Mouse (Mus musculus): ENCODE results near the gene Ccdc97.
A peak's percentile ranks its signal among the peaks of the same experiment; 100 is the strongest.

The Ccdc97 gene

GRCm38 (mm10) chr7:25719761-25720610, 1.1 kb upstream of the Ccdc97 start:
- peak; percentile 71 for DNase-seq

DNA sequence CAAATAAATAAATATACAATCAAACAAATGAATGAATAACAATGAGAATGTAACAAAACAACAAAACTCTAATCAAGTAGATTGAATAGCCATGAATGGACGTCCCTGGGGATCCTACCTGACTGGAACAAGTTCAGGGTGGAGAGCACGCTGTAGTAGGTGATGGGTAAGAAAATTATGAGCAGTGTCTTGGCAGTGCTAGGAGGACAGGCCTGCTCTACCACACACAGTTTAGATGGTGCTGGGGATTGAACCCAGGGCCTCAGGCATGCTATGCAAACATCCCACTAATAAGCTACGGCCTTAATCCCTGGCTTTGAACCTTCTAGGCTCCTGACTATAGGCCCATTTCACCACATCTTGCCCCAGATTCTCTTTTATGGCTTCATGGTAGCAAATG, 1.4 kb downstream of the Ccdc97 start:
- DNase-seq, result no peak

DNA sequence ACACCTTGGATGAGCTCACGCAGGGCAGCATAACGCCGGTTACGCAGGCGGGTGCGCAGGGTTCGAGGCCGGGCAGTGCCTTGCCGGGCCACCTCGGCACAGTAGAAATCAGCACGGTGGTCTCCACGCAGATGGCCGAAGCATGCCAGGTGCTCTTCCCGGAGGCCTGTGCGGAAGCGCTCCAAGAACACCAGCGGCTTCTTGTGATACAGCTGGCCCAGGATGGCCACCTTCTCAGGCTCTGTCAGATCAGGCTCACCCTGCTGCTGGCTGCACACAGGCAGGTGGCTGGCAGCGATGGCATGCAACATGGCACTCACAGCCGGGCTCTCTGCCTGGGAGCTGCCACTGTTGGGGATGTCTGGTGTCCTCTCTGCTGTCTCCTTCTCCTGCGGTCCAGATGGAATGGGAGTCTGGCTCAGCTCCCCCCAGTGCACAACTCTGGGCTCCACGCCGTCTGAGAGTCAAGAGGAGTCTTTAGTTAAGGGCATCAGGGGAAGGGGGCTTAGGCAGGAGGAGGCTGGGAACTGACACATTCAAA, 3.1 kb downstream of the Ccdc97 start:
- DNase-seq, result no peak

- no peak for DNase-seq
Observed at GRCm38 (mm10) chr7:25714581-25714980, 4.3 kb downstream of the Ccdc97 start.

GRCm38 (mm10) chr7:25712801-25713200, 6.1 kb downstream of the Ccdc97 start:
- no peak for DNase-seq

DNA sequence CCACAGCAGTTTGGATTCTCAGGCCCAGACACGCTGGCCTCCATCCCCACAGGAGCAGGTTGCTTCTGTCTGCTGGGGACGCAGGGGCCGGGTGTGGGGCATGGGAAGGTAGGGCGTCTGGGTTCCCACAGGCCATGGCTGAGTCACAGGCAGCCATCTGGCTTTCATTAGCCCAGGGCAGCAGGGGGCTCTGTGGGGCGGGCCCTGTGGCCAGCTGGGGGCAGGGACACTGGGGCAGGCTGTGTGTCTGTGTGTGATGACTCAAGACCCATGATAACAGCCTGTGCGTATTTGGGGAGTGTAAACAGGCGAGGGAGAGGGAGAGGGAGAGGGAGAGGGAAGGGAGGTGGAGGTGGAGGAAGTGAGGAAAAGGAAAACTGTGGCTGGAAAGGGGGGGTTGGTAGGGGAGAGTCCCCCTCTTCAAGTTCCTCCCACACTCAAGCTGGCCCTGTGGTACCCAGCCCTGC, 7.1 kb downstream of the Ccdc97 start:
- DNase-seq, result no peak

GRCm38 (mm10) chr7:25711165-25711564, 7.7 kb downstream of the Ccdc97 start:
- DNase-seq, result no peak

DNA sequence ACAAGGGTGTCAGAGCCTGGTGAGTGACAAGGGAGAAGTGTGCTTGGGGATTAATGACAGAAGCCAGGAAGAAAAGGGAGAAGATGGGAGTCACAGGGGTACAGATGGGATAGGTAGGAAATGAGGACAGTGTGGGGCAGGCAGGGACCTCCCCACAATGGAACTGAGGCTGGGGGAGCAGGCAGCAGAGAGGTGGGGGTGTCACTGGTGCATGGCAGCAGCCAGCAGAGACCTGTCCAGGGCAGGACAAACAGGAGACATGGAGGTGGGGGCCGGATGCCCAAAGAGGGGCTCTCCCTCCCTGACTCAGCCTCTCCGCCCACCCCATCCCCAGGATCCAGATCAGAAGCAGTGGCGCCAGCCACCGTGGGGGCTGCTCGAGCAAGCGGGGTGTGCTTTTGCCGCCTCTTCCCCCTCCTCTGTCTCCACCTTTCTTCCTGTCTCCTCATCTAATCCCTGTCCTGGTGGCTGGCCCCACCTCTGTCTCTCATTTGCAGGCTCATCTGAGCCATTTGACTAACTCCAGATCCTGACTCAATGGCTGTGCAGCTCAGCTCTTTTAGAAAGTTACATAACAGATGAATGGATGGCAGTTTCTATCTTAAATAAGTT, 8.3 kb downstream of the Ccdc97 start:
- no peak for DNase-seq

GRCm38 (mm10) chr7:25709961-25710360, 8.9 kb downstream of the Ccdc97 start:
- no peak for DNase-seq

- no peak for DNase-seq
Observed at GRCm38 (mm10) chr7:25707581-25708292, 11.2 kb downstream of the Ccdc97 start.

DNA sequence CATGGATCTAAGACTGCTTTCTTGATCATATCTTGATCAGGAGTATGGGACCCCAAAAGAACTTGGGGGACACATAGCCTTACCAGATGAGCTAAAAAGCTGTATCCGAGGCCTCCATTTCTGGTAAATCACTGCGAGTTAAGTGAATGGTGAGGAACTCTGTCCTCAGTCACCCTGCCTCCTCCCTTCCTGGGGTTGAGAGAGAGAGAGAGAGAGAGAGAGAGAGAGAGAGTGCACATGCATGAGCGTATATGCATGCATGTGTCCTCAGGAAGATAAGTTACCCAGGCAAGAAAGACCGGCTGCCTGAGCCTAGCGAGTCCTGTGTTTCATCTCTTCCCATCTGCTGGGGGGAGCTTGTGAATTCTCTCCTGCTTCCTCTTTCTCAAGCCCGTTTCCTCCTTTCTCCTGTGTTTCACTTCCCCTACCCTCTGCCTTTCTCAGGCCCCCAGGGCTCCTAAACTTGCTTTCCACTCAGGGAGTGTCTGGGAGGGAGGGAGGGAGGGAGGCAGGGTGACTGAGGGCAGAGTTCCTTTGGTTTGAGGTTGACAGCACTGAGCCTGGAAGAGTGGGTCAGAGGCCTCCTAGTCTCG, 12.2 kb downstream of the Ccdc97 start:
- DNase-seq, result no peak

DNA sequence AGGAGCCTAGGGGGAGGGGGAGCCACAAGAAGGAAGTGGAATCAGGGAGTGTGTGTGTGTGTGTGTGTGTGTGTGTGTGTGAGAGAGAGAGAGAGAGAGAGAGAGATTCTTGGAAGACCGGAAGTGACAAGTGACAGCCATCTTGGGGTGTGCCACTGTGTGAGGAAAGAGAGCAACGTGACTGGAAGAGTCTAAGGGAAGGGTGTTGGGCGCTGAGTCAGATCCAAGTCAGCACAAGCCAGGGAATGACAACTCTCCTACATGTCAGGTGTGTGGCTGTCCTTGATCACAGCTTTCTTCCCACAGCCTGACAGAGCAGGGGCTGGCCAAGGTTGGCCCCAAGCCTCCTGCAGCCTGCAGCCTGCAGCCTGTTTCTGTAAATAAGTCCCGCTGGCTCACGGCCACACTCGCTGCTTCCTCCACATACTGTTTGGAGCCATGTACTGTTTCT, 13.1 kb downstream of the Ccdc97 start:
- DNase-seq, result no peak

GRCm38 (mm10) chr7:25704716-25705364, 14.0 kb downstream of the Ccdc97 start:
- DNase-seq, result no peak

GRCm38 (mm10) chr7:25703793-25704494, 14.9 kb downstream of the Ccdc97 start:
- no peak for DNase-seq

DNA sequence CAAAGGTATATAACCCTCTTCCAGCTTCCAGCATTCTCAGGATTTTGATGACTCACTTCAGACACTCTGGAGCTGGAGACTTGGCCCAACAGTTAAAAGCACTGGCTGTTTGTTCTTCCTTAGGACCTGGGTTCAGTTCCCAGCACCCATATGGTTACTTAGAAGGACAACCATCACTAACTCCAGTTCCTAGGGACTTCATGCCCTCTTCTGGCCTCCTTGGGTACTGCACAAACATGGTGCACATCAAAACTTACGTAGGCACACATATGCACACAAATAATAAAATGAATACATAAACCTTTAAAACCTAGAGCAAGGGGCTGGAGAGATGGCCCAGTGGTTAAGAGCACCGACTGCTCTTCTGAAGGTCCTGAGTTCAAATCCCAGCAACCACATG, 16.5 kb downstream of the Ccdc97 start:
- no peak for DNase-seq

- DNase-seq, result no peak
Observed at GRCm38 (mm10) chr7:25700732-25701131, 18.2 kb downstream of the Ccdc97 start.

DNA sequence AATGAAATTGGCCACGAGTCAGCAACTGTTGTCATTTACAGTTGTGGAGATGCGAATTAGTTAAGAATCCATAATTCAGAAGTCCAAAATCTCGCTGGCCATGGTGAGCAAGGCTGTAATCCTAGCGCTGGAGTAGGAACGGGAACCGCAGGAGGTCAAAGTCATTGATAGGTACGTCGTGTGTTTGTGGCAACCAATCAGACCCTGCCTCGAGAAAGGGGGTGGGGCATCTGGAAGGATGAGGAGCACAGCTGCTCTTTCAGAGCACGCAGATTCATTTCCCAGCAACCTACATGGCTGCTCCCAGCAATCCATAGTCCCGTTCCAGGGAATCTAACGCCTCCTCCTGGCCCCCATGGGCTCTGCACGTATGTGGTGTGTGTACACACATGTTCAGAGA, 19.0 kb downstream of the Ccdc97 start:
- DNase-seq, result no peak

DNA sequence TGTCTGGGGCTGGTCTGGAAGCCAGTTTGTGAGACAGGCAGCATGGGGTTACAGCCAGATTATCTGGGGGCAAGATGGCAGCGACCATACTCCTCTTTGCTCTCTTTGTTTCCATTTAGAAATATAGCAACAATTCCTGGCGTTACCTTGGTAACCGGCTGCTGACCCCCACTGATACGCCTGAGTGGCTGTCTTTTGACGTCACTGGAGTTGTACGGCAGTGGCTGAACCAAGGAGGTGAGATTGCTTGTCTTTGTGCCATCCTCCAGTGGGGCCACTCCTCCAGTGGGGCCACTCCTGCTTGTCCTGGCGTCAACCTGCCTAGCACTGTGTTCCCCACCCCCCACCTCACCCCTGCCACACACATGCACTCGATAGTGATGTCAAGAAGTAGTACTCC, 24.8 kb downstream of the Ccdc97 start:
- DNase-seq, result no peak

- DNase-seq, result no peak
Observed at GRCm38 (mm10) chr7:25690051-25690450, 28.8 kb downstream of the Ccdc97 start.

GRCm38 (mm10) chr7:25689603-25690021, 29.3 kb downstream of the Ccdc97 start:
- peak; percentile 48 for DNase-seq

DNA sequence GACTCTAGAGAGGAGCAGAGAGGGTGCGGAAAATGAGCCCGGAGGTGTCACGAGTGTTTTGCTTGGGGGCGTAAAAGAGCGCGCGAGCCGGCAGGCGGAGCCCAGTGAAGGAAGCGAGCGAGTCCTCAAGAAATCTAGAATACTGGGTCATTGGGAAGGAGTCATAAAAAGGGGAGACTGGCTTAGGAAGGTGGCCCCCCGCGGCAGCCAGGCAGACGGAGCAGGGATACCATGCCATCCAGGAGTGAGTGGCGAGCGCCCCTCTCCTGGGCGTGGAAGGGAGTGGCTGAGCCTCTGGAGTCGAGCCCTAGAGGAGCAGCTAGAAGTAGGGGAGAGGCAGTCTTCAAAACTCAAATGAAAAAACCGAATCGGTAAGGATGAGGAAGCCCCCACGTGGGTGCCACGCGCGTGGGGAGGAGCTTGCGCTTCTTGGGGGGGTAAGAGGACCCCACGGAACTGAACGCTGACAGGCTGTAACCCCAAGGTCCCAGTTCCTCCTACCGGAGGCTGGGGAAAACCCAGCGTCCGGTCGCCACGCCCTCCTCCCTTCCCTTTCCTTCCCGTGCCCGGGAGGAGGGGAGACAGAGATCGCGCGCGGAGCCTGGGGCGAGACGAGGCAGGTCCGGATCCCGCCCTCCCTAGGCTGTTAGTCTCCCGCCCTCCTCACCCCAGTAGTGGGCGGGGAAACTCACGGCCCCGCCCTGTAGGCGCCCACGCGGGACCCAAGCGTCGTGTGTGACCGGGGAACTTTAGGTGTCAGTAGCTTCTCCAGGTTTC, 29.9 kb downstream of the Ccdc97 start:
- DNase-seq, result peak; percentile 85
